Mouse (Mus musculus): ENCODE results near the gene Kbtbd4.

Kbtbd4 gene

DNA sequence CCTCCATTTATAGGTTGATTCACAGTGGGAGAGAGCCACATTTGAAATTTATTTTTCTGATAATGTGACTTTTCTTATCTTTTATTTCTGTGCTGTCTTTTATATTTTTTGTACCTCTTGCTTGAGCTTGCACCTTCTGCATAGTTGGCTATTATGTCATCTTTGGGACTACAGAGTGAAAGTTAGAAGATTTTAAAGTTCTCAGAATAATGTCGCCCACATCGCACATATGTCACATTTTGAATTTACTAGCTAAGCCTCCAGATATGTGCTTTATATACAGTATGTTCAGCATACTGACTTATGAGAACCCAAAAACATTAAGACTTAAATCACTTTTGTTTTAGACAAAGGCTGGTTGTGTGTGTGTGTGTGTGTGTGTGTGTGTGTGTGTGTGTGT is 55.5 kb downstream of the Kbtbd4 start:
- DNase-seq = no peak

All from thymus, postnatal 14 days (tissue).